Mouse (Mus musculus) C2C12 (cell line): ENCODE data around the gene Herpud1.

ENCODE experiments used
- CEBPB ChIP-seq: IDR thresholded peaks from one replicate; pipeline ENCODE4 v1.6.1; 2011; ENCODE audit warnings: low read depth, mild to moderate bottlenecking, control low read depth, moderate library complexity
- CTCF ChIP-seq: IDR thresholded peaks from one replicate; pipeline ENCODE4 v1.5.1; 2011; ENCODE audit not compliant: control insufficient read depth, insufficient read depth, insufficient read length
- MAX ChIP-seq: IDR thresholded peaks from one replicate; pipeline ENCODE4 v1.6.1; 2011; ENCODE audit warnings: mild to moderate bottlenecking, control low read depth
- MYOD1 ChIP-seq: IDR thresholded peaks from one replicate; pipeline ENCODE4 v1.6.1; 2011; ENCODE audit warnings: low read depth; ENCODE audit not compliant: control insufficient read depth, insufficient read length
- USF1 ChIP-seq: IDR thresholded peaks from one replicate; pipeline ENCODE4 v1.6.1; 2011; ENCODE audit warnings: low read depth, mild to moderate bottlenecking, control low read depth, moderate library complexity

DNA sequence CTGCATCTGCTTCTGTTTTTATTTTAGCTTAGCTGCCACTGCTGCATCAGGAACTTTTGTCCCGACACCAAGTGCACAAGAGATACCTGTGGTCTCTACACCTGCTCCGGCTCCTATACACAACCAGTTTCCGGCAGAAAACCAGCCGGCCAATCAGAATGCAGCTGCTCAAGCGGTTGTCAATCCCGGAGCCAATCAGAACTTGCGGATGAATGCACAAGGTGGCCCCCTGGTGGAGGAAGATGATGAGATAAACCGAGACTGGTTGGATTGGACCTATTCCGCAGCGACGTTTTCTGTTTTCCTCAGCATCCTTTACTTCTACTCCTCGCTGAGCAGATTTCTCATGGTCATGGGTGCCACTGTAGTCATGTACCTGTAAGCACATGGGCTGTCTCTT, 5.9 kb downstream of the Herpud1 start:
- TF ChIP-seq CTCF, result no peak
- no peak for TF ChIP-seq CEBPB
- TF ChIP-seq MAX, result no peak
- no peak for TF ChIP-seq USF1
- TF ChIP-seq MYOD1, result no peak
